Mouse (Mus musculus): Measurements from ENCODE around the gene Med12.

- TF ChIP-seq HCFC1 (IDR thresholded peaks at IDR 0.05; ENCODE audit: borderline replicate concordance, insufficient read depth, low read length): no peak
- TF ChIP-seq ZC3H11A (IDR thresholded peaks at IDR 0.05; ENCODE audit: borderline replicate concordance, low read depth, low read length): no peak
- no peak for TF ChIP-seq ZNF384 (IDR thresholded peaks at IDR 0.05; ENCODE audit: low read depth, low read length)
- no peak for TF ChIP-seq MAFK (IDR thresholded peaks at IDR 0.05; ENCODE audit: insufficient read depth, low read depth, low read length)
- TF ChIP-seq CHD2 (IDR thresholded peaks at IDR 0.05; ENCODE audit: low read depth, low read length): no peak
Observed at GRCm38 (mm10) chrX:101332031-101332374, 58.2 kb downstream of the Med12 start.
